Mouse (Mus musculus): ENCODE data around the gene Gm3696. TPM values are rescaled to one million over a fixed set of nuclear protein-coding genes. Genes with fewer than 3 reads are reported as not detected.
"Not testable (repeated sequence)": the region's sequence is repeated elsewhere in the genome, so short reads cannot be mapped to it uniquely, and the experiment has no call there.

The Gm3696 gene
- 2.7 and 4.8 TPM in 2 replicates for polyA plus RNA-seq (2015; fragmentation: Nextera tagmentation; extraction: Ambion mirVana)

DNA sequence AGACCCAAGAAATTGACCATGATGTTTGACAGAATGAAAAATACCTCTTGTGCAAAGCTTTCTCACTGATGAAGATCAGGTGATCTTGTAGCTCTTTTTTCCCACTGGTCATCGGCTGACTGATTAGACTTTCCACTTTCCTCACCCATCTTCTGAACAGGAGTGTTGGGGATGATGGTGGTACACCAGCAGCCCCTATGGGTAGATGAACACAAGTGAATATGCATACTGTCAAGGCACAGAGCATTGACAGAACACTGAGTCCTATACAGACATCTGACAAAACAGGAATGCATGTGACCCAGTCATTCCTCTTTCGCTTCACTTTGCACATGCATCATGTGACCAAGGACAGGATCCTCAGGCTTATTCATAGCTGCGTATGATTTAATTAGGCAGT is at the start of gene Gm3696:
TSS of gene Gm3696 (minus strand) at position 101 of the 400 bp plus-strand sequence.
- WGBS: 84% methylated on average over 1 of the region's 3 CpGs
- not testable (repeated sequence) for H3K36me3 ChIP-seq; H3K27ac ChIP-seq (replicated peaks); H3K4me3 ChIP-seq; H3K27me3 ChIP-seq; ATAC-seq (replicated peaks); H3K9ac ChIP-seq (replicated peaks); H3K9me3 ChIP-seq; H3K4me1 ChIP-seq; H3K4me2 ChIP-seq (replicated peaks)

DNA sequence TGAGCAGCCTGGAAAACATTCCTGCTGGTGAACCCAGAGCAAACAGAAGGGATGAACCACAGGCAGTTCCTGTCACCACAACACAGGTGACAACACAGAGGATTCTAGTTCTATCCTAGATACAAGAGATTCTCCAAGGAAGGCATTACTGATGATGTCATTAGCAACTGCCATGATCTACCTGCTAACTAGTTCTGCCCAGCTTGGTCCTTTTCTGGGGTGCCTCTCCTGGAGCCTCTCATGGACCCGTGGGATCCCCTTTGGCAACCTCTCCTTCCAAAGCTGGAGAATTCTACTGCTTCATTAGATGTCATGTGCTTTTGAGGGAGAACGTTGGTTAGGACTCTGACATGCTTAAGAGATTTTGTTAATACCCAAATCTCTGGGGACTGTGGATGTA is 24.9 kb upstream of the Gm3696 start, which contains the start of gene Gm6676:
TSS of gene Gm6676 (minus strand) at position 101 of the 400 bp plus-strand sequence.
- not testable (repeated sequence) for H3K4me2 ChIP-seq (replicated peaks); ATAC-seq (replicated peaks); H3K4me3 ChIP-seq; H3K4me1 ChIP-seq; H3K36me3 ChIP-seq; H3K27me3 ChIP-seq; H3K27ac ChIP-seq (replicated peaks); H3K9ac ChIP-seq (replicated peaks); H3K9me3 ChIP-seq
- WGBS: no CpG with 5 or more reads among the region's 2 CpGs

- not testable (repeated sequence) for H3K9me3 ChIP-seq, H3K36me3 ChIP-seq, H3K27me3 ChIP-seq, H3K4me1 ChIP-seq
- 1% methylated on average over 10 of the region's 54 CpGs for WGBS
- peak; percentile 80 for ATAC-seq (replicated peaks)
- Histone ChIP-seq H3K4me3 (peak overlapping the region; percentile 48), H3K27ac (replicated peaks) (peak overlapping the region; percentile 78), H3K4me2 (replicated peaks) (peak overlapping the region; percentile 53), H3K9ac (replicated peaks) (peak overlapping the region; percentile 65)
Observed at GRCm38 (mm10) chr14:7105124-7105802, 4.8 kb upstream of the Gm3696 start.

DNA sequence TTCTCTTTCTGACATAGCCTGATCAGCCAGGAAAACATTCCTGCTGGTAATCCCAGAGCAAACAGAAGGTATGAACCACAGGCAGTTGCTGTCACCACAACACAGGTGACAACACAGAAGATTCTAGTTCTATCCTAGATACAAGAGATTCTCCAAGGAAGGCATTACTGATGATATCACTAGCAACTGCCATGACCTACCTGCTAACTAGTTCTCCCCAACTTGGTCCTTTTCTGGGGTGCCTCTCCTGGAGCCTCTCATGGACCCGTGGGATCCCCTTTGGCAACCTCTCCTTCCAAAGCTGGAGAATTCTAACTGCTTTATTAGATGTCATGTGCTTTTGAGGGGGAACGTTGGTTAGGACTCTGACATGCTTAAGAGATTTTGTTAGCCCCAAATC is 55.6 kb downstream of the Gm3696 start, which contains the start of gene Gm3685:
TSS of gene Gm3685 (minus strand) at position 101 of the 400 bp plus-strand sequence.
- H3K9me3 ChIP-seq; H3K27me3 ChIP-seq; H3K27ac ChIP-seq (replicated peaks); H3K4me1 ChIP-seq; ATAC-seq (replicated peaks); H3K36me3 ChIP-seq; H3K4me2 ChIP-seq (replicated peaks); H3K9ac ChIP-seq (replicated peaks); H3K4me3 ChIP-seq: not testable (repeated sequence)
- whole genome bisulfite sequencing: no CpG with 5 or more reads among the region's 2 CpGs

Other genes with a start within 250 kb of the Gm3696 start
- 6.3 and 7.3 TPM in 2 replicates for gene Gm3667, start 210.7 kb downstream of the Gm3696 start, polyA plus RNA-seq (2015; fragmentation: Nextera tagmentation; extraction: Ambion mirVana)
- gene Gm6356, start 126.8 kb downstream of the Gm3696 start, polyA plus RNA-seq (2015; fragmentation: Nextera tagmentation; extraction: Ambion mirVana): not detected in 2 replicates
- 2.3 TPM in 2 replicates for gene Gm10406, start 73.2 kb downstream of the Gm3696 start, polyA plus RNA-seq (2015; fragmentation: Nextera tagmentation; extraction: Ambion mirVana)
- not detected in 2 replicates for gene Gm3685, start 55.7 kb downstream of the Gm3696 start, polyA plus RNA-seq (2015; fragmentation: Nextera tagmentation; extraction: Ambion mirVana)
- not detected in 2 replicates for gene Gm6676, start 24.8 kb upstream of the Gm3696 start, polyA plus RNA-seq (2015; fragmentation: Nextera tagmentation; extraction: Ambion mirVana)
- gene Gm3512, start 73.9 kb upstream of the Gm3696 start, polyA plus RNA-seq (2015; fragmentation: Nextera tagmentation; extraction: Ambion mirVana): 6.6 and 7.4 TPM in 2 replicates
- gene Gm16434, start 93.9 kb upstream of the Gm3696 start, polyA plus RNA-seq (2015; fragmentation: Nextera tagmentation; extraction: Ambion mirVana): not detected in 2 replicates
- gene Gm3727, start 164.1 kb upstream of the Gm3696 start, polyA plus RNA-seq (2015; fragmentation: Nextera tagmentation; extraction: Ambion mirVana): not detected in 2 replicates
- 4.6 and 5.0 TPM in 2 replicates for gene Gm3739, start 214.4 kb upstream of the Gm3696 start, polyA plus RNA-seq (2015; fragmentation: Nextera tagmentation; extraction: Ambion mirVana)
- gene Gm5797, start 231.8 kb upstream of the Gm3696 start, polyA plus RNA-seq (2015; fragmentation: Nextera tagmentation; extraction: Ambion mirVana): not detected in 2 replicates

Data from forebrain, embryonic 15.5 days (tissue).